Mouse (Mus musculus): ENCODE results near the gene Gpr34.

DNA sequence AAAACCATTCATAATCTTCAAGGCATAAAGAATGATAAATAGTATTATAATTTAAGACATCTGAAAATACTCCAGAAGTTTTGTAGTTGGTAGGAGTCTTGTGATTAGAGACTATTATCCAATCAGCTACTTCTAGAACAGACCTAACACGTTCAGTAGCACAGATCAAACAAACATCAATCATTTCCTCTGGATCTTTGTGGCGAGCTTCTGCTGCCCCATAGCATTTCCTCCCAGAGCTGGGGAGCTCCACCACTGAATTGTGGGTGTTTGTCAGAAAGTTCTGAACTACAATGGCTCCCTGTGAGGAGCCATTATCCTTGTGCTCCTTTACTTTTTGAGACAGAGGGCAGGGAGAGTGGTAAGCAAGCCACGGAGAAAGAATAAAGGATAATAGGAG is 24.1 kb upstream of the Gpr34 start:
- TF ChIP-seq POLR2A (IDR thresholded peaks at IDR 0.05; ENCODE audit: extremely low read depth, insufficient read depth, low read length) (no peak), CTCF (IDR thresholded peaks at IDR 0.05; ENCODE audit: extremely low read depth, insufficient read depth, low read length) (no peak)

Measured in cortical plate, adult 2 months (tissue).